Mouse (Mus musculus): ENCODE measurements around the gene Mrpl46.
A peak's percentile ranks its signal among the peaks of the same experiment; 100 is the strongest.

Gene Mrpl46

DNA sequence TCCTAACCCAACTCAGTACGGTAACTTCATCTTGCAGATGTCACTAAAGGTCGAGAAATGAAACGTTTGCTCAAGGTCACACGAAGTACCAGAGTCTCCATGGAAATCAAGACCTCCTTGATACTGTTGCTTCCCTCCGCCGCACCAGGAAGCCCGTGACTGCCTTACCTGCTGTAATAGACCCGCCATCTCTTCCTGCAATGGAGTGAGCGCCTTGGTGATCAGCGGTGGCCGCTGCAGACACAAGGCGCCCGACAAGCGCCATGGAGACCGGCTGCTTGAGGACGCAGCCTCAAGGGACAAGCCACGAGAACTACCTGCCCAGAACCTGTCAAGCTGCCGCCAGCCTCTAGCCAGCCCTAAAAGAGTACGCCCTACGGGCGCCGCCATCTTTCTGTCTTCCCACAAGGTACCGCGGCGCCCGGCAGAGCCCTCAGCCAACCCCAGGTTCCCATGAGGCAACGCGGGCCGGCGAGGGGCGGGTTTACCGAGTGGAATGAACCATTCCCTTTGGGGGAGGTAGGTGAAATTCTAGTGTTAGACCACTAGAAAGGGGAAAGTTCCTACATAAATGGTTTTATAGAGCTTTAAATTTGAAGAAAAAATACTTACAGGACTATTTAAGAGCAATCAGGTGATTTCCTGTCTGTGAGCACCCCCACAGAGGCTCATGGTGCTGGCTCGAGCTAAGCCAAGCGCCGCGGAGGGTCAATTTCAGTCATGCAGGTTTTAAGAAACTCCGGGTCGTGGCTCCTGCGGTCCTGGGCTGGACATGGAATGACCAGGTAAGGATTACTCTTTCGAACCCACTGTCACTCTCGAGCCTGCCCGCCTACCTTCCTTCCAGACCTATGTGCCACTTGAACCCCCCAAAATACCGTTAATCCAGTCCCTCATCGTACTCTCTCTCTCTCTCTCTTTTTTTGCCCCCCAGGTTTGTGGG lies at the start of gene Mrpl46, which contains the start of gene Mrps11:
Gene Mrpl46, minus strand, starts transcription at position 893 of the 943 bp plus-strand sequence.
Gene Mrps11, plus strand, starts transcription at position 481 of the 943 bp plus-strand sequence.
- peak; percentile 78 for DNase-seq (ENCODE audit: extremely low read depth, insufficient read length, low spot score)

DNA sequence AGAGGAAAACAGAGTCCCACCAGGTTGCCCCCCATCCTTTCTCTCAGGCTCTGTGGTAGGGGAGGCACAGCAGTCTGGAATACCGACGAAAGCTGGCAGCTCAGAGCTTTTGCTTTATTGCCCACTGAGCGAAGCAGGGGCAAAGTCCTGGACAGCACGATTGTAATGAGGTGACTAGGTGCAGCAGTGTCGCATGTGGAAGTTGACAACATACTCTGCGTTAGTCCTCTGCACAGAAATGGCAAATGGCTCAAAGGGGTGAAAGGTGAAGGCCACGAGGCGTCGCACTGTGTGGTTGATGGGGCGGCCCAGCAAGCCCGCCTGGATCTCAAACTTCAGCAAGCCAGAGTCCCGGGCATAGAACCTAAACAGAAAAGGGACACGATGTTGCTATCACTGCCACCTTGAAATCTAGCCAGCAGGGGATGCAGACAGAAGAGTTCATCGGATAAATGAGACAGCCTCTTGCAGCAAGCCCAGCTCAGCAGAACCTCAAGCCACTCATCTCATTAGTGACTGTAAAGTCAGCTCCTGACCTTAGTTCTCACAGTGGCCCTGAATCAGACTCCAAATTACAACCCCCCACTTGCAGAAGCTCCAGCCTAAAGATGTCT lies 44.5 kb upstream of the Mrpl46 start:
- no peak for DNase-seq (ENCODE audit: extremely low read depth, insufficient read length, low spot score)

DNA sequence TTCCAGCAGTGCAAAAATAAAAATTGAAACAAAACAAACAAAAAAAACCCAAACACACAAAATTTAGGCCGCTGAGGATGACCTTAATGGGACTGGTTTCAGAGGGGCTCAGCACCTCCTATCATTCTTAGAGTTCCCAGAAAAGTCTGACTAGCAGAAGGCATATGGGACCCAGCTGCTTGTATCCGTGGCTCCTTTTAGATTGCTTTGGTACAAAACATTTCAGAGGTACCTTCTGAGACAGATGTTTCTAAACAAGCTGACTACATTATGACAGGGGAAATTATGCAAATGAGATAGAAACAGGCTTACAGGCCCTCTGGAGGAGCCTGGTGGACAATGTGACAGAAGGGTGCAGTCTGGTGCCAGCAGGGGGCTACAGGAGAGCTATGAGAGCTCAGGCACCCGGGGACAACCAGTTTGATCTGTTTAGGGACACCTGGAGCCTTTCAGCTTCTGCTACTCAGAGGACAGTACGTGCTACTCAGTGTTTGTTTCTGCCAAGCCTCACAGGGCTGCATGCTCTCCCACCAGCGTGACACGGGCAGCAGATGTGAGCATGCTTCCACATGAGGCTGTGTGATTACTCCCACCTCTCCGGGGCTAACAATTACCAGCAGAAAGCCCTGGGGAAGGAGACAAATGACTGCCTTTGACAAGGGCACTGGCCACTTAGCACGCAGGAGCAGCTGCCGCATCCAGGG lies 43.5 kb upstream of the Mrpl46 start:
- DNase-seq (ENCODE audit: extremely low read depth, insufficient read length, low spot score), result no peak

- DNase-seq (ENCODE audit: extremely low read depth, insufficient read length, low spot score), result no peak
Observed at GRCm38 (mm10) chr7:78818336-78818735, 35.0 kb upstream of the Mrpl46 start.

DNA sequence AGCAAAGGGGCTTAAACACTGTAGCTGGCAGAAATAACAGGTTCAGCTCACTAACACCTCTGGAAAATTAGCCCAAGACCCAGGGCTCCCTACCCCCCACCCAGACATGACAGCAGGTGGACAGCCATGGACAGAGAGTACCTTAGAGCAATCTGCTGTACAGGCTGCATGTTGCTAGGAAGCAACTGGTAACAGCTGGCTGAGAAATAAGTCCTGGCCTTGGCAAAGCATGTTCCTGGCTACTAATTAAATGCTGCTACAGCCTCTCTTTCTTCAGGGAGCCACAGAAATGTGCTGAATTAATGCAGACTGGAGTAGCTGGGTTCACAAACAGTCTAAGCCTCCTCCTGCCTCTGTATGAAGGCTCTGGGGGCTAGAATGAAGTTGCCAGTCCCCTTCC lies 31.4 kb upstream of the Mrpl46 start:
- no peak for DNase-seq (ENCODE audit: extremely low read depth, insufficient read length, low spot score)

DNA sequence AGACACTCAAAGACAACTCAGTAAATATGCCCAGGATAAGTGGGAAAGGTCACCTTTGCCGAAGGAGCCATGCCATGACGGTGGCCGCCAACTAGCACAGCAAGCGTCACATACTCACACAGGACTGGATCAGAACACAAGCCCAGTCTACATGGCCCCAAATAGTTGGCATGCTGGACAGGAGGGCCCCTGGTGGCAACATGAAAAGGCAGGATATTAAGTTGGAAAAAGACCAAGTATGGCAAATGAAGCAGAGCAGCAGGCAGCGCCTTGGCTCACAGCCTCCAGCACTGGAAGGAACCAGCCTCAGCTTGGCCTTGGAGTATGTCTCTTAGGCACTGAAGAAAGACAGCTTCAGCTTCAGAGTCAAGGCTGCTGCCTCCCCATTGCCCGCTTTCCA lies 30.5 kb upstream of the Mrpl46 start:
- no peak for DNase-seq (ENCODE audit: extremely low read depth, insufficient read length, low spot score)

DNA sequence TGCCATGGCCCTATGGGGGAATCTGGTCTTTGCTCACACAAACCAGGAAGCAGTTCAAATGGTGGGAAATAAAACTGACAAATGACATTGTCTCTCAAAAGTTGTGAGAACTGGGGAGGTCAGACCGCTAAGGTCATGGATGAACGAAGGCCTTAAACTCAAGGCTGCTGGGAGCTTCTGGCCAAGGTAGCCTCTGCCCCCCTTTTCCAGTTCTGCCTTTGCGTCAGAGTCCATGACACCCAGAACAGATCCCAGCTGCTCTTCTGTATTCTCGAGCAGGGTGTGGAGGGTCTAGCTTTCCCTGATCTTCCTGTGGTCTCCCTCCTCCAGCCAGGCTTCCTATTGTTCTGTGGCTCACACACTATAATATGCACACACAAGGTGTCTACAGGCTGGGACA lies 23.9 kb upstream of the Mrpl46 start:
- no peak for DNase-seq (ENCODE audit: extremely low read depth, insufficient read length, low spot score)

- no peak for DNase-seq (ENCODE audit: extremely low read depth, insufficient read length, low spot score)
Observed at GRCm38 (mm10) chr7:78803841-78804240, 20.5 kb upstream of the Mrpl46 start.

- DNase-seq (ENCODE audit: extremely low read depth, insufficient read length, low spot score), result no peak
Observed at GRCm38 (mm10) chr7:78799730-78800496, 16.6 kb upstream of the Mrpl46 start.

DNA sequence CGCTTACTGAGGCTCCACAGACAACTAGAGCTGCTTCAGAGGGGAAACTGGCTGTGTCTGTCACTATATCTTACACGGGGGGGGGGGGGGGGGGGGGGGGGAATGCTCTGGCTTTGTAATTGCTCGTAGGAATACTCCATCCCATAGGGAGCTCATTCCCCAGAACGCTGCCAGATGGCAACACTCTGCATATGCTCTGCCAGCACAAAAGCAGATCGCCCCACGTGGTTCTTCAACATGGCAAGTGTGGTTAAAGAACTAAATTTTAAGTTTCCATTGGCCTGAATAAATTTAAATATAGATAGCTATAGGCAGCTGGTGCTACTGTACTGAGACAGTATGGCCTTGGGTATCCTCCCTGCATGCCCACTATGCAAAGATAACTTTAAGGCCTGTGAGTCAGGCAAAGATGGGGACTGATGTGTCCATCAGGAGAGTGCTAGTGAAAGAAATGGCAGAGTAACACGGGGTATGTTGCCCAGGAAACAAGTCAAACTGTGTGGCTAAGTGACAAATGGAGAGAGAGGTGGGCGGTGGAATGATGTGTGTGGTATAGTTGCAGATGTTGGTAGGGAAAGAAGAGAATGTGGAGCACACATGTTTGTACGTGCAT lies 14.6 kb upstream of the Mrpl46 start:
- no peak for DNase-seq (ENCODE audit: extremely low read depth, insufficient read length, low spot score)

DNA sequence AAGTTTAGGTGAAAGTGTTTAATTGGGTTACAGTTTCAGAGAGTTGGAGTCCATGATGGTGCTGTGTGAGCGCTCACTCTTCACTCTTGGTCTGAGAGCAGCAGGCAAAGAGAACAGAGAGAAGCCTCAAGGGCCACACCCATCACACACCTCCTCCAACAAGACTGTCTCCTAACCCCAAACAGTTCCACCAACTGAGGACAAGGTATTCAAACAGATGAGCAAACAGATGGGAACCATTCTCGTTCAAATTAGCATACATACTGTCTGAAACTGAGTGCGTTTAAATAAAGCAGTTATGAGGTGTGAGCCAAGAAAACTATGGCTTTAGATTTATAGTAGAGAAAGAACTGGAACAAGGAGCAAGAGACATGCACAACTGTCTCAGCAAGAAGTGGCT lies 13.3 kb upstream of the Mrpl46 start:
- no peak for DNase-seq (ENCODE audit: extremely low read depth, insufficient read length, low spot score)

DNA sequence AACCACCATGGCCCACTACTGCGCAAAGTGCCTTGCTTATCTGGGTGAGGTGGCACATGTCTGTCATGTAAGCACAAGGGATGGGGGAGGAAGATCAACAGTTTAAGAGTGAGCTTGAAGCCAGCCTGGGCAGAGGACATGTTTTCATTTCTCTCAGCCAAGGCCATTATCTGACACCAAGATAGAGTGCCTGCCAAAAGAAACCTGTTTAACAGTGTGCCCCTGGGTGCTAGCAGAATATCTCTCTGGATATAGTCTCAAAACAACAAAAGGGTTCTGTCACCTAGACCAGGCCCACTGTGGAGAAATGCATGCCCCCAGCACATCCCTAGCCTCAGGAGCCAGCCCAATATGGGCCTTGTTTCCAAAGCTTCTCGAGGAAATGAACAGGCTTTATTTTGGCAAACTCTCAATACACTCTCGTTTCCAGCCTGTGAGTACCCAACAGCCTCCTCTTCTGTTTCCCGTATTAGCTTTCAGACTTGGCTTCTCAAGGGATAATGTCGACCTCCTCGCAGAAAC lies 11.3 kb upstream of the Mrpl46 start:
- no peak for DNase-seq (ENCODE audit: extremely low read depth, insufficient read length, low spot score)

GRCm38 (mm10) chr7:78793895-78794570 lies 10.7 kb upstream of the Mrpl46 start:
- no peak for DNase-seq (ENCODE audit: extremely low read depth, insufficient read length, low spot score)

- peak; percentile 34 for DNase-seq (ENCODE audit: extremely low read depth, insufficient read length, low spot score)
Observed at GRCm38 (mm10) chr7:78791359-78792222, 8.3 kb upstream of the Mrpl46 start.

DNA sequence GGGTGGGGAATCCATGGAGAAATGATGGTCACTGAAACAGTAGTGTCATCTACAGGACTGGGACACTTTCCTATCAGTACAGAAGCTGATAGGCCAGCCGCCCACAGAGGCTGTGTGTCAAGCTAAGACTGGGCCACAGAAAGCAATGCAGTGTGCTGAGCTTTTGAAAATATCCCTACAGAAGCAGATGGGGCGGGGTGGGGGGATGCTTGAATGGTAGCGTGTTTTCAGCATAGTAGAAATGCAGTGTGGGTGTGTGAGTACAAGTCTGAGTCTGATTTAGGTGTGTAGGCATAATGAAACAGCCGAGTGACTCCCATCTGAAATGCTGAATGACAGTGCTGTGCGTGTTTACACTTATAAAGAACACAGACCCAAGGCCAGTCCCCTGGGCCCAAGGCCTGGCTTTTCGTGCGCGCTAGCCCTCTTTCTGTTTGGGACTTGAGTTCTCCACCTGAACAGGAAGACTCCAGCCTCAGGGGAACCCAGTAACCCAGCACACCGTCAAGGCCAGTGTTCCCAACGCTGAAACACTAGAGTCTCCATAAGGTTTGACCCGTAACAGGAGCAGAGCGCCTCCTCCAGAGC lies 4.6 kb upstream of the Mrpl46 start:
- no peak for DNase-seq (ENCODE audit: extremely low read depth, insufficient read length, low spot score)

GRCm38 (mm10) chr7:78785906-78786305 lies 2.6 kb upstream of the Mrpl46 start:
- DNase-seq (ENCODE audit: extremely low read depth, insufficient read length, low spot score), result no peak

DNA sequence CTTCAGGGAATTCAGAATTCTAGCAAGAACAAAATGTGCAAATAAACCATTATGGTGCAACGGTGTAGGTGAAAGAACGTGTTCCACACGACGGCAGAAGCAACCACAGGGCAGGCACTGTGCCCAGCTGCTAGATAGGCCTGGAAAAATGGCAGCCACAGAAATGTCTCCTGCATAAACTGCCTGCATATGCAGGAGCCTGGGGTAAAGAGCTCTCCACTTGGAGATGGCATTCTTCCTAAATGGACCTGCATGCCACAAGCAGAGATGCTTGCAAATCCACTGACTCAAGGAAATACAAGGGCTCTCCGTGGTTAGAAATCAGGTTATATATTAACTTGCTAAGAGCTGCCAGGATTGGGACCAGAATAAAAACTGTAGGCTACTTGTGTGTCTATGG lies 4.6 kb downstream of the Mrpl46 start:
- no peak for DNase-seq (ENCODE audit: extremely low read depth, insufficient read length, low spot score)

DNA sequence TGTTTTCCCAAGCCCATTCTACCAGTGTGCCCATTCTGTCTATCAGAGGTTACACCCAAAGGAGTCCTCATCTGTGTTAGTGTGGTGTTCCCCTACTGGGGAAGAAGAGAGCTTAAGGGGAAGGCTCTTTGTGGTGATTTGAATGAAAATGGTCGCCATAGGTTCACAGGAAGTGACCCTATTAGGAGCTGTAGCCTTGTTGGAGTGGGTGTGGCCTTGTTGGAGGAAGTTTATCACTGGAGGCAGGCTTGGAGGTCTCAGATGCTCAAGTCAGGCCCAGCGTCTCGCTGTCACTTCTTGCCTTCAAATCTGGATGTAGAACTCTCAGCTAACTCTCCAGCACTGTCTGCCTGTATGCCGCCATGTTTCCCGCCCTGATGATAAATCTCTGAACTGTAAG lies 12.4 kb downstream of the Mrpl46 start:
- no peak for DNase-seq (ENCODE audit: extremely low read depth, insufficient read length, low spot score)
